Mouse (Mus musculus): ENCODE measurements around the gene Vhl.
"Not testable (repeated sequence)": the region's sequence is repeated elsewhere in the genome, so short reads cannot be mapped to it uniquely, and the experiment has no call there.

Vhl gene

GRCm38 (mm10) chr6:113660492-113661352 is 37.0 kb downstream of the Vhl start:
- DNase-seq (ENCODE audit: extremely low spot score, low read depth, low spot score), result no peak

- no peak for DNase-seq (ENCODE audit: extremely low spot score, low read depth, low spot score)
These were observed 37.8 kb downstream of the Vhl start for GRCm38 (mm10) chr6:113661353-113662241.

GRCm38 (mm10) chr6:113662964-113663700 is 39.4 kb downstream of the Vhl start:
- no peak for DNase-seq (ENCODE audit: extremely low spot score, low read depth, low spot score)

- DNase-seq (ENCODE audit: extremely low spot score, low read depth, low spot score), result no peak
These were observed 40.5 kb downstream of the Vhl start for GRCm38 (mm10) chr6:113664305-113664704.

GRCm38 (mm10) chr6:113667611-113668122 is 43.9 kb downstream of the Vhl start:
- DNase-seq (ENCODE audit: extremely low spot score, low read depth, low spot score), result no peak

GRCm38 (mm10) chr6:113668287-113669154 is 44.8 kb downstream of the Vhl start:
- DNase-seq (ENCODE audit: extremely low spot score, low read depth, low spot score), result no peak

- DNase-seq (ENCODE audit: extremely low spot score, low read depth, low spot score), result no peak
These were observed 46.1 kb downstream of the Vhl start for GRCm38 (mm10) chr6:113669821-113670220.

- DNase-seq (ENCODE audit: extremely low spot score, low read depth, low spot score), result not testable (repeated sequence)
These were observed 48.3 kb downstream of the Vhl start for GRCm38 (mm10) chr6:113672029-113672428.

- DNase-seq (ENCODE audit: extremely low spot score, low read depth, low spot score), result no peak
These were observed 49.2 kb downstream of the Vhl start for GRCm38 (mm10) chr6:113672989-113673388.

- no peak for DNase-seq (ENCODE audit: extremely low spot score, low read depth, low spot score)
These were observed 51.5 kb downstream of the Vhl start for GRCm38 (mm10) chr6:113675234-113675633.

- DNase-seq (ENCODE audit: extremely low spot score, low read depth, low spot score), result no peak
These were observed 52.2 kb downstream of the Vhl start for GRCm38 (mm10) chr6:113675991-113676390.

- DNase-seq (ENCODE audit: extremely low spot score, low read depth, low spot score), result no peak
These were observed 53.4 kb downstream of the Vhl start for GRCm38 (mm10) chr6:113677070-113677734.

GRCm38 (mm10) chr6:113678246-113679012 is 54.7 kb downstream of the Vhl start:
- no peak for DNase-seq (ENCODE audit: extremely low spot score, low read depth, low spot score)

- DNase-seq (ENCODE audit: extremely low spot score, low read depth, low spot score), result no peak
These were observed 56.3 kb downstream of the Vhl start for GRCm38 (mm10) chr6:113679993-113680566.
